17 mouse cellular contexts compared by ENCODE assay signal in the genomic region with DNA sequence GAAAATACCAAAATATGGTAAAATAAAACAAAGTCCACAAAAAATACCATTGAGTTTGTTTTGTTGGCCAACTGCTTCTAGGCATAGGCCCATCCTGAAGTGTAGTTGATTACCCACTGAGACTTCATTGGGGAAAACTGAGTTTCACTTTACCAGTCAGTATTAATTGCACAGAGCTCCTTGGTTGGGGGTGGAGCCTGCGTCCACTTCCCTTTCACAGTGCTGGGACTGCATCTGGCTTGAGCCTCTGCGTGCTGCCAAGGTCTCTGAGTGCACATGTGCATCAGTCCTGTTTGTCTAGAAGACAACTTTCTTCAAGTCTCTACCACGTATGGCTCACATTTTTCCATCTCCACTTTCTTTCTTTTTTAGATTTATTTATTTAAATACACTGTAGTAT. TPM values are rescaled to one million over a fixed set of nuclear protein-coding genes. Genes with fewer than 3 reads are reported as not detected.
A peak's percentile ranks its signal among the peaks of the same experiment; 100 is the strongest.
DNase-seq lines count a peak whose midpoint lies in the region; TF ChIP-seq lines count a peak whose summit lies in the region.
"Had no signal": no experiment of that assay in that cellular context is flagged by ENCODE, and none has a peak within 500 bp of the region (broad histone marks: within the 10 kb centered on the region; RNA-seq: fewer than 3 reads in every experiment).

No protein-coding gene starts in this region.

- peak overlapping the region; percentile 28 for H3K4me2 ChIP-seq in myocyte (ENCODE audit: low read depth)
- H3K4me2 ChIP-seq: embryonic facial prominence, embryonic 12.5 days; hindbrain, embryonic 15.5 days; limb, embryonic 15.5 days had no signal

- peak; percentile 11 for DNase-seq in lung, postnatal 14 days
- DNase-seq in lung, adult 2 months: no peak
- DNase-seq in B cell, adult 2 months: peak; percentile 24 to 43
- peak; percentile 26 for DNase-seq in c-Kit-positive CD71-negative TER-119-negative erythroid progenitor cells, embryonic 14.5 days (ENCODE audit: low read depth)
- no peak for DNase-seq in testis, postnatal 10 days (ENCODE audit: low spot score)
- DNase-seq in thymus, postnatal 10 days (ENCODE audit: low spot score in 2 of 2): no peak
- DNase-seq: adrenal gland, postnatal 14 days; cerebellum, adult 8-10 months; forebrain, postnatal 0 days; gastrocnemius, postnatal 14 days; kidney, postnatal 10 days; right cerebral cortex, postnatal 25 days had no signal

- H3K4me1 ChIP-seq in lung, adult 2 months (ENCODE audit: control insufficient read depth, insufficient read depth, low read length): peaks cover 17% of the 10 kb centered on the region

- H3K27me3 ChIP-seq in myocyte (ENCODE audit: control insufficient read depth, insufficient read depth, insufficient read length): no peaks in the 10 kb centered on the region
- H3K27me3 ChIP-seq: embryonic facial prominence, embryonic 12.5 days; hindbrain, embryonic 15.5 days; limb, embryonic 15.5 days; Patski had no signal

- H3K4me3 ChIP-seq in lung, adult 2 months (replicated peaks; ENCODE audit: extremely low read depth, low read depth, low read length): no peak overlapping the region
- no peak overlapping the region for H3K4me3 ChIP-seq in myocyte
- H3K4me3 ChIP-seq: embryonic facial prominence, embryonic 12.5 days; hindbrain, embryonic 15.5 days; limb, embryonic 15.5 days had no signal

- no peaks in the 10 kb centered on the region for H3K36me3 ChIP-seq in myocyte (ENCODE audit: control insufficient read depth, insufficient read depth)
- H3K36me3 ChIP-seq: embryonic facial prominence, embryonic 12.5 days; hindbrain, embryonic 15.5 days had no signal

- no peak for TF ChIP-seq CTCF in lung, adult 2 months (IDR thresholded peaks at IDR 0.05; ENCODE audit: insufficient read depth, low read length)

- no peak for TF ChIP-seq POLR2A in lung, adult 2 months (IDR thresholded peaks at IDR 0.05; ENCODE audit: borderline replicate concordance, extremely low read depth, low read depth, low read length)
- no peak for TF ChIP-seq POLR2A in myocyte (IDR thresholded peaks at IDR 0.05; ENCODE audit: insufficient read length, low read depth)

- H3K79me2 ChIP-seq in myocyte (ENCODE audit: control insufficient read depth, insufficient read depth): peaks cover 98% of the 10 kb centered on the region

- H3ac ChIP-seq in myocyte (ENCODE audit: control insufficient read depth, insufficient read length): no peak overlapping the region

- 61% methylated on average over 3 of the region's 3 CpGs for WGBS in lung, adult 2 months

TF ChIP-seq in myocyte, 11 proteins besides CTCF, POLR2A, EP300 and RAD21:
- TF ChIP-seq CEBPB (IDR thresholded peaks at IDR 0.05; ENCODE audit: insufficient read depth, poor library complexity, severe bottlenecking) (no peak), E2F4 (IDR thresholded peaks at IDR 0.05; ENCODE audit: insufficient read depth) (no peak), MYOD1 (IDR thresholded peaks at IDR 0.05; ENCODE audit: control insufficient read depth in 1 of 3, insufficient read length in 2 of 3, low read depth in 2 of 3) (no peak), MYOG (IDR thresholded peaks at IDR 0.05; ENCODE audit: control insufficient read depth in 1 of 3, insufficient read depth in 1 of 3, insufficient read length in 2 of 3, low read depth in 2 of 3) (no peak), USF1 (IDR thresholded peaks at IDR 0.05; ENCODE audit: low read depth) (no peak), REST (IDR thresholded peaks at IDR 0.05; ENCODE audit: insufficient read depth, insufficient read length) (no peak), TCF3 (IDR thresholded peaks at IDR 0.05; ENCODE audit: insufficient read length, low read depth) (no peak), MAX (IDR thresholded peaks at IDR 0.05; ENCODE audit: low read depth) (no peak), TCF12 (IDR thresholded peaks at IDR 0.05; ENCODE audit: insufficient read depth, poor library complexity, severe bottlenecking) (no peak), POLR2AphosphoS2 (IDR thresholded peaks at IDR 0.05; ENCODE audit: insufficient read length, low read depth) (no peak), SRF (IDR thresholded peaks at IDR 0.05; ENCODE audit: control insufficient read depth, insufficient read length, low read depth) (no peak)
TF ChIP-seq in myocyte: peak in this region for 0.

RNA-seq across cellular contexts. Expression of a gene that starts 4.9 kb away (rescaled TPM):
- 282 and 294 TPM in 2 replicates for polyA plus RNA-seq in lung, adult 2 months (2012; rRNA removed)
- 128 TPM for polyA plus RNA-seq in myocyte (2012; fragmentation: generic; extraction: Trizol)

Comparison
In these comparisons a context has a peak if more than half of its experiments do, and no peak if none do; other contexts are left out.
1. DNase-seq: peak in lung, postnatal 14 days (single experiment), B cell, adult 2 months (2 of 2) and c-Kit-positive CD71-negative TER-119-negative erythroid progenitor cells, embryonic 14.5 days (single experiment); none in lung, adult 2 months (single experiment), testis, postnatal 10 days (single experiment) and thymus, postnatal 10 days (0 of 2).